Mouse (Mus musculus) limb, embryonic 14.5 days (tissue): ENCODE data around the gene Pcsk6. TPM values are rescaled to one million over a fixed set of nuclear protein-coding genes. Genes with fewer than 3 reads are reported as not detected.

ENCODE experiments used
- ATAC-seq: fragments of 200-750 bp; cut with Nextera tagmentation; 2 replicates; pipeline ENCODE4 v1.8.0; 2017; ENCODE audit warnings: low read depth, moderate number of reproducible peaks, moderate TSS enrichment; ENCODE audit not compliant: low FRiP score
- DNase-seq: peaks from one replicate; pipeline ENCODE4 v3.0.0-alpha.2; 2015; ENCODE audit warnings: low spot score
- H3K27ac ChIP-seq: fragments of 300-500 bp; sonication (generic); replicated peaks from 2 replicates; pipeline ENCODE4 v1.5.1; 2014; ENCODE audit warnings: low read depth, mild to moderate bottlenecking, low read length, moderate library complexity, mixed read lengths
- H3K27me3 ChIP-seq: fragments of 300-500 bp; sonication (generic); 2 replicates; pipeline ENCODE4 v1.6.1; 2014; ENCODE audit warnings: low read length, mixed read lengths; ENCODE audit not compliant: control insufficient read depth, insufficient read depth
- H3K36me3 ChIP-seq: fragments of 300-500 bp; sonication (generic); 2 replicates; pipeline ENCODE4 v1.6.1; 2014; ENCODE audit warnings: mild to moderate bottlenecking, low read length, moderate library complexity, mixed read lengths; ENCODE audit not compliant: control insufficient read depth, insufficient read depth
- H3K4me1 ChIP-seq: fragments of 300-500 bp; sonication (generic); 2 replicates; pipeline ENCODE4 v1.6.1; 2014; ENCODE audit warnings: antibody characterized with exemption, low read length, mixed read lengths; ENCODE audit not compliant: control insufficient read depth, insufficient read depth
- H3K4me2 ChIP-seq: fragments of 300-500 bp; sonication (generic); replicated peaks from 2 replicates; pipeline ENCODE4 v1.6.1; 2014; ENCODE audit warnings: low read depth, mild to moderate bottlenecking, low read length, moderate library complexity; ENCODE audit not compliant: severe bottlenecking
- H3K4me3 ChIP-seq: fragments of 300-500 bp; sonication (generic); replicated peaks from 2 replicates; pipeline ENCODE4 v1.5.1; 2014; ENCODE audit warnings: low read length
- H3K9ac ChIP-seq: fragments of 300-500 bp; sonication (generic); 2 replicates; pipeline ENCODE4 v1.6.1; 2014; ENCODE audit warnings: mild to moderate bottlenecking, low read depth, low read length, moderate library complexity; ENCODE audit not compliant: severe bottlenecking
- H3K9me3 ChIP-seq: fragments of 300-500 bp; sonication (generic); 2 replicates; pipeline ENCODE4 v1.6.1; 2016; ENCODE audit warnings: low read length; ENCODE audit not compliant: control insufficient read depth
- POLR2A ChIP-seq: fragments of 200-500 bp; IDR thresholded peaks from 2 replicates; pipeline ENCODE4 v1.8.0; 2012; ENCODE audit warnings: inconsistent platforms, mild to moderate bottlenecking, moderate library complexity, borderline replicate concordance; ENCODE audit not compliant: insufficient read depth, insufficient read length; ENCODE audit errors: extremely low read depth
- WGBS: fragments of 180-500 bp; shearing (Covaris S2); extraction: QIAGEN DNeasy Blood & Tissue Kit; methylation state at CpG from one replicate; pipeline ENCODE4 v1.1.7; 2014; 5-methylcytosine and 5-hydroxymethylcytosine counted together
- polyA plus RNA-seq, 2 experiments: library from polyadenylated mRNA; depleted of rRNA in 1 of 2; stranded (reverse) in 1 of 2; unstranded in 1 of 2; fragments of >200 nt; fragmentation: Nextera tagmentation in 1 of 2; extraction: Ambion mirVana in 1 of 2; gene quantifications; 2 replicates each; pipeline versions ENCODE4 v1.2.1 to v1.2.3; 2012 to 2014

Gene Pcsk6
- polyA plus RNA-seq, 2 experiments = 15.2 to 34.1 TPM

- no peak overlapping the region for H3K27ac ChIP-seq
- 93% methylated on average over 6 of the region's 6 CpGs for WGBS
- ATAC-seq = no peak
Measured at GRCm38 (mm10) chr7:66083757-66084156, 222.2 kb downstream of the Pcsk6 start.

GRCm38 (mm10) chr7:66084546-66084945 lies 223.0 kb downstream of the Pcsk6 start:
- Histone ChIP-seq H3K36me3 (peaks cover 74% of the 10 kb centered on the region), H3K4me1 (peaks cover 12% of the 10 kb centered on the region), H3K27me3 (no peaks in the 10 kb centered on the region), H3K4me3 (no peak overlapping the region), H3K4me2 (no peak overlapping the region), H3K9ac (no peak overlapping the region), H3K27ac (no peak overlapping the region), H3K9me3 (no peaks in the 10 kb centered on the region)
- WGBS = 75% methylated on average over 7 of the region's 7 CpGs
- TF ChIP-seq POLR2A = no peak
- DNase-seq (no peak), ATAC-seq (no peak)

More at GRCm38 (mm10) chr7:66083757-66084156, 222.2 kb downstream of the Pcsk6 start:
- H3K4me1 ChIP-seq = peaks cover 14% of the 10 kb centered on the region
- DNase-seq = no peak
- H3K4me2 ChIP-seq = no peak overlapping the region
- TF ChIP-seq POLR2A = no peak
- H3K4me3 ChIP-seq = no peak overlapping the region
- no peak overlapping the region for H3K9ac ChIP-seq
- no peaks in the 10 kb centered on the region for H3K27me3 ChIP-seq
- H3K36me3 ChIP-seq = peaks cover 67% of the 10 kb centered on the region
- H3K9me3 ChIP-seq = no peaks in the 10 kb centered on the region

GRCm38 (mm10) chr7:66087652-66088051 lies 226.1 kb downstream of the Pcsk6 start:
- no peak for TF ChIP-seq POLR2A
- DNase-seq (no peak), ATAC-seq (no peak)
- no peaks in the 10 kb centered on the region for H3K4me1 ChIP-seq
- no peak overlapping the region for H3K27ac ChIP-seq
- peaks cover 96% of the 10 kb centered on the region for H3K36me3 ChIP-seq
- no peak overlapping the region for H3K4me3 ChIP-seq
- H3K4me2 ChIP-seq = no peak overlapping the region
- H3K27me3 ChIP-seq = no peaks in the 10 kb centered on the region
- H3K9ac ChIP-seq = no peak overlapping the region
- WGBS = 87% methylated on average over 4 of the region's 4 CpGs
- H3K9me3 ChIP-seq = no peaks in the 10 kb centered on the region

GRCm38 (mm10) chr7:66088077-66088476 lies 226.5 kb downstream of the Pcsk6 start:
- DNase-seq = no peak
- H3K9me3 ChIP-seq = no peaks in the 10 kb centered on the region
- TF ChIP-seq POLR2A = no peak
- peaks cover 91% of the 10 kb centered on the region for H3K36me3 ChIP-seq
- no peak overlapping the region for H3K27ac ChIP-seq
- H3K27me3 ChIP-seq = no peaks in the 10 kb centered on the region
- no peak overlapping the region for H3K4me3 ChIP-seq
- no peak overlapping the region for H3K9ac ChIP-seq
- 90% methylated on average over 2 of the region's 2 CpGs for WGBS
- ATAC-seq = no peak
- no peaks in the 10 kb centered on the region for H3K4me1 ChIP-seq
- no peak overlapping the region for H3K4me2 ChIP-seq

- peaks cover 65% of the 10 kb centered on the region for H3K36me3 ChIP-seq
- no peak for ATAC-seq
- 88% methylated on average over 11 of the region's 11 CpGs for WGBS
Measured at GRCm38 (mm10) chr7:66090676-66091190, 229.2 kb downstream of the Pcsk6 start.

GRCm38 (mm10) chr7:66091553-66091952 lies 230.0 kb downstream of the Pcsk6 start:
- 85% methylated on average over 7 of the region's 7 CpGs for WGBS
- Histone ChIP-seq H3K27me3 (no peaks in the 10 kb centered on the region), H3K4me3 (no peak overlapping the region), H3K36me3 (peaks cover 58% of the 10 kb centered on the region), H3K27ac (no peak overlapping the region), H3K4me2 (no peak overlapping the region), H3K9ac (no peak overlapping the region), H3K9me3 (no peaks in the 10 kb centered on the region), H3K4me1 (no peaks in the 10 kb centered on the region)
- no peak for TF ChIP-seq POLR2A
- ATAC-seq (no peak), DNase-seq (no peak)

More at GRCm38 (mm10) chr7:66090676-66091190, 229.2 kb downstream of the Pcsk6 start:
- Histone ChIP-seq H3K27me3 (no peaks in the 10 kb centered on the region), H3K27ac (no peak overlapping the region), H3K9ac (no peak overlapping the region), H3K9me3 (no peaks in the 10 kb centered on the region), H3K4me3 (no peak overlapping the region), H3K4me1 (no peaks in the 10 kb centered on the region), H3K4me2 (no peak overlapping the region)
- TF ChIP-seq POLR2A = no peak
- DNase-seq = no peak
